Mouse (Mus musculus) CH12.LX (cell line): ENCODE measurements around the gene Fam241b. TPM values are rescaled to one million over a fixed set of nuclear protein-coding genes. Genes with fewer than 3 reads are reported as not detected.

Source experiments
- DNase-seq: peaks from one replicate; pipeline ENCODE4 v3.0.0-alpha.2; 2013; ENCODE audit errors: extremely low read depth
- H3K27ac ChIP-seq: 2 replicates; pipeline ENCODE4 v1.5.1; 2012; ENCODE audit warnings: low read depth, mild to moderate bottlenecking, control low read depth, moderate library complexity; ENCODE audit not compliant: insufficient read depth
- H3K27me3 ChIP-seq: replicated peaks from 2 replicates; pipeline ENCODE3; 2012; ENCODE audit warnings: inconsistent platforms
- H3K36me3 ChIP-seq, 2 experiments: replicated peaks in 1 of 2; 2 replicates each; pipeline versions ENCODE3 to v1.6.1; 2012; ENCODE audit warnings: inconsistent platforms in 1 of 2, low read length in 1 of 2, mild to moderate bottlenecking in 1 of 2, mixed read lengths in 1 of 2, moderate library complexity in 1 of 2; ENCODE audit not compliant: control insufficient read depth in 1 of 2, insufficient read depth in 1 of 2
- H3K4me1 ChIP-seq, 2 experiments: 2 replicates each; pipeline ENCODE4 v1.6.1; 2012; ENCODE audit warnings: inconsistent platforms in 1 of 2, moderate library complexity in 1 of 2; ENCODE audit not compliant: insufficient read depth in 2 of 2, control insufficient read depth in 1 of 2
- H3K4me2 ChIP-seq: 2 replicates; pipeline ENCODE4 v1.6.1; 2012; ENCODE audit warnings: low read depth, mild to moderate bottlenecking, control low read depth; ENCODE audit not compliant: poor library complexity, insufficient read depth, severe bottlenecking
- H3K4me3 ChIP-seq, 3 experiments: fragments of 150-350 bp in 1 of 3; sonication (generic) in 1 of 3; replicated peaks in 1 of 3; 2 replicates each; pipeline versions ENCODE3 to v1.5.1; 2011 to 2012; ENCODE audit warnings: low read depth in 2 of 3, low read length in 2 of 3, mild to moderate bottlenecking in 2 of 3, moderate library complexity in 2 of 3, control low read depth in 1 of 3, improper control_type of control experiment in 1 of 3, inconsistent platforms in 1 of 3, mixed read lengths in 1 of 3; ENCODE audit not compliant: poor library complexity in 1 of 3
- H3K79me2 ChIP-seq: replicated peaks from 2 replicates; pipeline ENCODE4 v1.6.1; 2012; ENCODE audit warnings: mild to moderate bottlenecking, moderate library complexity; ENCODE audit not compliant: control insufficient read depth, poor library complexity, insufficient read depth, severe bottlenecking; ENCODE audit errors: extremely low read depth
- H3K9ac ChIP-seq: 2 replicates; pipeline ENCODE4 v1.6.1; 2012; ENCODE audit warnings: low read depth, mild to moderate bottlenecking, control low read depth, moderate library complexity; ENCODE audit not compliant: insufficient read depth
- H3K9me3 ChIP-seq: replicated peaks from 2 replicates; pipeline ENCODE3; 2012; ENCODE audit warnings: low read length, inconsistent platforms, mixed read lengths
- BHLHE40 ChIP-seq: IDR thresholded peaks from 2 replicates; pipeline ENCODE4 v1.6.1; 2011; ENCODE audit warnings: mild to moderate bottlenecking, low read depth, low read length, improper control_type of control experiment
- CHD2 ChIP-seq: IDR thresholded peaks from 2 replicates; pipeline ENCODE4 v1.6.1; 2011; ENCODE audit warnings: low read length, improper control_type of control experiment
- CTCF ChIP-seq, 2 experiments: IDR thresholded peaks in 1 of 2; conservative IDR thresholded peaks in 1 of 2; 2 replicates each; pipeline ENCODE4 v1.5.1; 2011 to 2012; ENCODE audit warnings: low read depth in 2 of 2, low read length in 2 of 2, improper control_type of control experiment in 1 of 2, inconsistent platforms in 1 of 2, mild to moderate bottlenecking in 1 of 2, moderate library complexity in 1 of 2
- EP300 ChIP-seq: IDR thresholded peaks from 2 replicates; pipeline ENCODE4 v1.6.1; 2011; ENCODE audit warnings: low read length, improper control_type of control experiment
- ETS1 ChIP-seq: conservative IDR thresholded peaks from 2 replicates; pipeline ENCODE4 v1.6.1; 2012; ENCODE audit warnings: low read depth, mild to moderate bottlenecking, inconsistent platforms, low read length, improper control_type of control experiment, moderate library complexity
- IRF4 ChIP-seq: IDR thresholded peaks from 2 replicates; pipeline ENCODE4 v1.6.1; 2014; ENCODE audit warnings: low read depth, mild to moderate bottlenecking, inconsistent platforms, low read length, improper control_type of control experiment
- JUN ChIP-seq: IDR thresholded peaks from 2 replicates; pipeline ENCODE4 v1.6.1; 2011; ENCODE audit warnings: low read depth, mild to moderate bottlenecking, low read length, improper control_type of control experiment, moderate library complexity; ENCODE audit not compliant: insufficient read depth
- MAFK ChIP-seq: IDR thresholded peaks from 2 replicates; pipeline ENCODE4 v1.6.1; 2011; ENCODE audit warnings: low read length, improper control_type of control experiment; ENCODE audit not compliant: insufficient replicate concordance
- MXI1 ChIP-seq: IDR thresholded peaks from 2 replicates; pipeline ENCODE4 v1.6.1; 2011; ENCODE audit warnings: mild to moderate bottlenecking, low read depth, low read length, improper control_type of control experiment
- NRF1 ChIP-seq: IDR thresholded peaks from 2 replicates; pipeline ENCODE4 v1.6.1; 2014; ENCODE audit warnings: low read depth, mild to moderate bottlenecking, inconsistent platforms, low read length, improper control_type of control experiment, moderate library complexity
- PAX5 ChIP-seq: IDR thresholded peaks from 2 replicates; pipeline ENCODE4 v1.6.1; 2012; ENCODE audit warnings: low read length, inconsistent platforms, mixed read lengths
- POLR2A ChIP-seq: IDR thresholded peaks from 2 replicates; pipeline ENCODE4 v1.6.1; 2011; ENCODE audit warnings: low read depth, mild to moderate bottlenecking, improper control_type of control experiment, low read length
- RCOR1 ChIP-seq: conservative IDR thresholded peaks from 2 replicates; pipeline ENCODE4 v1.6.1; 2012; ENCODE audit warnings: low read depth, mild to moderate bottlenecking, inconsistent platforms, low read length, improper control_type of control experiment
- SMC3 ChIP-seq: IDR thresholded peaks from 2 replicates; pipeline ENCODE4 v1.6.1; 2011; ENCODE audit warnings: low read depth, low read length, improper control_type of control experiment
- UBTF ChIP-seq: IDR thresholded peaks from 2 replicates; pipeline ENCODE4 v1.6.1; 2012; ENCODE audit warnings: low read depth, mild to moderate bottlenecking, inconsistent platforms, low read length, improper control_type of control experiment, moderate library complexity
- USF1 ChIP-seq: IDR thresholded peaks from 2 replicates; pipeline ENCODE4 v1.6.1; 2014; ENCODE audit warnings: low read depth, mild to moderate bottlenecking, inconsistent platforms, low read length, improper control_type of control experiment
- USF2 ChIP-seq: conservative IDR thresholded peaks from 2 replicates; pipeline ENCODE4 v1.6.1; 2011; ENCODE audit warnings: low read depth, low read length, improper control_type of control experiment
- ZC3H11A ChIP-seq: IDR thresholded peaks from 2 replicates; pipeline ENCODE4 v1.6.1; 2012; ENCODE audit warnings: low read depth, mild to moderate bottlenecking, inconsistent platforms, low read length, improper control_type of control experiment
- ZMIZ1 ChIP-seq: IDR thresholded peaks from 2 replicates; pipeline ENCODE4 v1.6.1; 2012; ENCODE audit warnings: low read depth, mild to moderate bottlenecking, inconsistent platforms, low read length, improper control_type of control experiment
- dilution Hi-C: fragments of 300-500 bp; cut with MboI; formaldehyde crosslinking; loops from 2 replicates; pipeline ENCODE4 v1.14.3; 2020; ENCODE audit warnings: low sequenced_read_pairs; ENCODE audit not compliant: extremely low pct_unique_long_range_greater_than_20kb, extremely low pct_ligation_motif_present
- in situ Hi-C: fragments of 300-500 bp; cut with MboI; formaldehyde crosslinking; loops from 3 replicates; pipeline ENCODE4 v1.14.3; 2019; ENCODE audit warnings: low sequenced_read_pairs, low pct_ligation_motif_present, low pct_unique_long_range_greater_than_20kb, mixed read lengths
- polyA plus RNA-seq: library from polyadenylated mRNA; unstranded; fragments of >175 nt; gene quantifications from 2 replicates; pipeline ENCODE4 v1.2.1, GENCODE M21; 2012; ENCODE audit warnings: low read depth; ENCODE audit not compliant: insufficient read length
- total RNA-seq, 2 experiments: library from RNA; depleted of rRNA; stranded (reverse); fragments of 300-350 nt in 1 of 2; fragments of >200 nt in 1 of 2; gene quantifications; 2 replicates each; pipeline ENCODE4 v1.2.3; 2012 to 2014

Gene Fam241b
- total and polyA plus RNA-seq, 3 experiments: 0.38 TPM; not detected in 2

DNA sequence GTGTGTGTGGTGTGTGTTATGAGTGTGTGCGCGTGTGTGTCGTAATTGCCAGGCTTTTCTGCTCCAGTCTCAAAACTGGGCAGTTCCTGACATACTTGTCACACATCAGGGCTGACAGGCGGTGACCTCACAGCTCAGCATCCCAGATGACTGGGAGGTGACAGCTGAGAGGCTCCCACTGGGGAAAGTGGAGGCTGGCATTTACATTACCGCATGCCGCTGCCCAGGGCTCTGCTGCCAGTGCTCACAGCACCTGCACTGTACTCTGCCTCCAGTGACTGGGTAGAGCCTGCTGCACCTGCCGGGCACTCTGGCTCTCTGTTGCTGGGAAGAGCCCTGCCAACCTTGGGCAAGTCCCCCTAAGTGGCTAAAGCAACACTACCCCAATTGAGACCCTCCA, 47.1 kb upstream of the Fam241b start:
- H3K4me3 ChIP-seq: no peak overlapping the region
- dilution Hi-C loops (no loop called here), in situ Hi-C loops (no loop called here)
- H3K79me2 ChIP-seq: no peaks in the 10 kb centered on the region
- no peaks in the 10 kb centered on the region for H3K36me3 ChIP-seq
- DNase-seq: no peak
- H3K27ac ChIP-seq: no peak overlapping the region
- H3K9me3 ChIP-seq: no peaks in the 10 kb centered on the region
- TF ChIP-seq IRF4 (no peak), POLR2A (no peak), UBTF (no peak), EP300 (no peak), CHD2 (no peak), MXI1 (no peak), CTCF (conservative IDR thresholded peaks at IDR 0.05 in 1 of 2, IDR thresholded peaks at IDR 0.05 in 1 of 2; ENCODE audit: low read depth in 2 of 2, low read length in 2 of 2) (no peak), ZMIZ1 (no peak), USF2 (no peak), PAX5 (no peak), MAFK (no peak), ETS1 (no peak), BHLHE40 (no peak), RCOR1 (no peak)
- peaks cover 0 to 17% of the 10 kb centered on the region in 2 experiments; a peak in 2 of 4 replicates for H3K4me1 ChIP-seq
- H3K9ac ChIP-seq: no peak overlapping the region
- no peak overlapping the region for H3K4me2 ChIP-seq
- H3K27me3 ChIP-seq: peaks cover 92% of the 10 kb centered on the region

- H3K36me3 ChIP-seq: no peaks in the 10 kb centered on the region
- peaks cover 0 to 11% of the 10 kb centered on the region in 2 experiments; a peak in 2 of 4 replicates for H3K4me1 ChIP-seq
- no peaks in the 10 kb centered on the region for H3K79me2 ChIP-seq
- H3K27me3 ChIP-seq: peaks cover 88% of the 10 kb centered on the region
- H3K27ac ChIP-seq: no peak overlapping the region
- DNase-seq: peak; percentile 12
- H3K9ac ChIP-seq: no peak overlapping the region
- H3K9me3 ChIP-seq: no peaks in the 10 kb centered on the region
- TF ChIP-seq MAFK (no peak), ZMIZ1 (no peak), JUN (no peak), ZC3H11A (no peak), SMC3 (no peak), NRF1 (no peak), USF2 (no peak), USF1 (no peak)
- in situ Hi-C loops (loop anchor here (5.0 kb wide), 2 partner anchors 52 to 88 kb away; no protein-coding TSS in a partner anchor), dilution Hi-C loops (no loop called here)
- no peak overlapping the region for H3K4me3 ChIP-seq
- H3K4me2 ChIP-seq: no peak overlapping the region
These were observed 46.2 kb upstream of the Fam241b start for GRCm38 (mm10) chr10:62189910-62190309.
